Mouse (Mus musculus) Patski (cell line): ENCODE results near the gene Hcfc2. TPM values are rescaled to one million over a fixed set of nuclear protein-coding genes. Genes with fewer than 3 reads are reported as not detected.

Source experiments
- ATAC-seq: fragments of 100-300 bp; one replicate; pipeline ENCODE4 v1.8.0; 2021
- CTCF ChIA-PET: fragments of 350-600 bp; sonication (Branson Sonifier 250); formaldehyde crosslinking; loops from one replicate; lab custom pipeline; 2022; ENCODE audit warnings: inconsistent platforms; lab: Charles Lee
- POLR2A ChIA-PET: fragments of 350-600 bp; sonication (Branson Sonifier 250); formaldehyde crosslinking; loops from one replicate; lab custom pipeline; 2022; ENCODE audit warnings: antibody characterized with exemption, inconsistent platforms; lab: Charles Lee
- DNase-seq: peaks from one replicate; pipeline ENCODE4 v3.0.0-alpha.2; 2011; ENCODE audit warnings: low read depth, low spot score
- H3K27me3 ChIP-seq: fragments of 371-371 bp; one replicate; pipeline ENCODE4 v1.5.1; 2021
- CTCF ChIP-seq: fragments of 100-300 bp; IDR thresholded peaks from one replicate; pipeline ENCODE4 v1.5.1; 2021
- in situ Hi-C: fragments of 300-500 bp; cut with MboI; formaldehyde crosslinking; loops from 3 replicates; pipeline ENCODE4 v1.11.1; 2018; ENCODE audit warnings: low pct_unique_long_range_greater_than_20kb, mixed read lengths
- polyA plus RNA-seq: library from polyadenylated mRNA; unstranded; gene quantifications from one replicate; pipeline ENCODE4 v1.2.3, GENCODE M21; 2021

The Hcfc2 gene
- polyA plus RNA-seq, 1 experiment from 2014 or later: 22.4 TPM

DNA sequence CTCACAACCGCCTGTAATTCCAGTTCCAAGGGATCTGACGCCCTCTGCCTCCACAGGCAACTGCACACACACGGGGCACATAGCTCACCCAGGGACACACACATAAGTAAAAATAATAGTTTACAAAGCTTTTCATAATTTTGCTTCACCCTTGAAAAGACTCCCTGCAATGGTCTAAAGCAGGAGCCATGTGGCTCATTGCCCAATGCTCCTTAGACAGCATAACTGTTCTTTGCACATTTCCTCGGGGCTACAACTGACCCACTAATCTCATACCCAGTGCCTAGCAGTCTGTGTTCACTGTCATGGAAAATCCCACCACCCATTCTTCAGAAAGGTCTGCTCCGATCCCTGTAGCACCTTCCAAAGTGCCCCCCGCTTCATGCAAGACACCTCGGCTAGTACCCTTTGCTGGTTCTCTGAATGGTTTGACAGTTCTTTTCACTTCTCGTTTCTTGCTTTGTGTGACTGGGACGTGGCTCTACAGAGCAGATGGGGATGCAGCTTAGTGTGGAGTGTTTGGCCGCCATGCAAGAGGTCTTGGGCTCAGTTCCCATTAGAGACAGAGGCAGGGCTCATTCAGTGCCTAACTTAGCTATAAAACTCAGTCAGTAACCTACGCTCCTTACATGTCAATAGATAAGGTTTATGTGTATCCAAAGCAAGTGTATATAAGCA, 59.4 kb downstream of the Hcfc2 start:
- ChIA-PET POLR2A (interaction anchor here (0.7 to 1.4 kb wide), 2 partner anchors 26 to 464 kb away, joined by 3 read pairs; no protein-coding TSS in a partner anchor), CTCF (interaction anchor here (1.2 kb wide), 1 partner anchor 15 kb away, joined by 3 read pairs; no protein-coding TSS in a partner anchor)
- TF ChIP-seq CTCF: no peak
- no peak for ATAC-seq
- DNase-seq: no peak
- no peaks in the 10 kb centered on the region for H3K27me3 ChIP-seq
- in situ Hi-C loops: no loop called here

GRCm38 (mm10) chr10:82756466-82756865, 60.5 kb downstream of the Hcfc2 start:
- no peak for TF ChIP-seq CTCF
- ChIA-PET CTCF (interaction anchor here (0.7 kb wide), 1 partner anchor 46 kb away, joined by 4 read pairs; no protein-coding TSS in a partner anchor), POLR2A (interaction anchor here (0.7 kb wide), 1 partner anchor 465 kb away, joined by 3 read pairs; no protein-coding TSS in a partner anchor)
- H3K27me3 ChIP-seq: no peaks in the 10 kb centered on the region
- DNase-seq (no peak), ATAC-seq (no peak)
- in situ Hi-C loops: no loop called here

DNA sequence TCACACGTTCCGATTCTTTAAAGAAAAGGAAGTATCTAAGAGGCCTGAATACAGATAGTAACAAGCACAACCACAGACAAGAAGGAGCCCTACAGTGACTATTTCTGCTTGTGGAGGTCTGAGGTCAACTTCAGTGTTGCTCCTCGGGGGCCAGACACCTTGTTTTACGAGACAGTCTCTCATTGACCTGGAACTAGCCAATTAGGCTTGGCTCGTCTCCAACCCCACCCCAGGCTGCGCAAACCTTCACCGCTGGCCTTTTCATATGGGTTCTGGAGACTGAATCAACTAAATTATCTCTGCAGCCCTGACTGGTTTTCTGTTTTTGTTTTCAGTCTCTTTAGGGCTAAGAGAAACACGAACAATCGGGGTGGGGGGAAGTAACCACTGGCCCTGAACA, 61.4 kb downstream of the Hcfc2 start:
- H3K27me3 ChIP-seq: no peaks in the 10 kb centered on the region
- TF ChIP-seq CTCF: no peak
- in situ Hi-C loops: no loop called here
- ChIA-PET POLR2A (no interaction called here), CTCF (no interaction called here)
- ATAC-seq (no peak), DNase-seq (no peak)

DNA sequence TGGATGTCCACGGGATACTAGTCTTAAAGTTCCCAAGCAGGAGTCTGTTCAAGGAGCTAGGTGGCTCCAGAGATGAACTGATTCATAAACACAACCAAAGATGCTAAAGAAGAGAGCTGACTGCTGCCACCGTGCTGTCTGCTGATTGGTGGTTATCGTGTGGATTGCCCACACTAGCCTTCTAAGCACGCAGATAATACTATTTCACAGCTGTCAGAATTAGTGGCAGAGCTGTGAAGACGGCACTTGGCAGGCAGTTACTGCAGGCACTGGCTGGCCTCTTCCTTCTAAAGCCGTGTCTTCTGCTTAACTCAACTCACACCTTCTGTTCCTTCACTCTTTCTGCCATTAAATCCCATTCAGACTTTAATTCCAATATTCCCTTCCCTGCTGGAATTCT, 62.4 kb downstream of the Hcfc2 start:
- CTCF ChIA-PET: interaction anchor here (2.0 kb wide), 1 partner anchor 8 kb away, joined by 6 read pairs; no protein-coding TSS in a partner anchor
- in situ Hi-C loops: no loop called here
- no peaks in the 10 kb centered on the region for H3K27me3 ChIP-seq
- POLR2A ChIA-PET: no interaction called here
- no peak for ATAC-seq
- no peak for TF ChIP-seq CTCF
- DNase-seq: no peak

GRCm38 (mm10) chr10:82758878-82759277, 62.9 kb downstream of the Hcfc2 start:
- no peak for TF ChIP-seq CTCF
- ATAC-seq (no peak), DNase-seq (no peak)
- ChIA-PET CTCF (interaction anchor here (2.0 kb wide), 1 partner anchor 8 kb away, joined by 6 read pairs; no protein-coding TSS in a partner anchor), POLR2A (no interaction called here)
- in situ Hi-C loops: no loop called here
- H3K27me3 ChIP-seq: no peaks in the 10 kb centered on the region

- no peak for DNase-seq
- no peak for TF ChIP-seq CTCF
- POLR2A ChIA-PET: no interaction called here
- CTCF ChIA-PET: interaction anchor here (2.0 kb wide), 1 partner anchor 9 kb away, joined by 6 read pairs; no protein-coding TSS in a partner anchor
- no peaks in the 10 kb centered on the region for H3K27me3 ChIP-seq
- in situ Hi-C loops: no loop called here
- no peak for ATAC-seq
Observed at GRCm38 (mm10) chr10:82759706-82760105, 63.7 kb downstream of the Hcfc2 start.

DNA sequence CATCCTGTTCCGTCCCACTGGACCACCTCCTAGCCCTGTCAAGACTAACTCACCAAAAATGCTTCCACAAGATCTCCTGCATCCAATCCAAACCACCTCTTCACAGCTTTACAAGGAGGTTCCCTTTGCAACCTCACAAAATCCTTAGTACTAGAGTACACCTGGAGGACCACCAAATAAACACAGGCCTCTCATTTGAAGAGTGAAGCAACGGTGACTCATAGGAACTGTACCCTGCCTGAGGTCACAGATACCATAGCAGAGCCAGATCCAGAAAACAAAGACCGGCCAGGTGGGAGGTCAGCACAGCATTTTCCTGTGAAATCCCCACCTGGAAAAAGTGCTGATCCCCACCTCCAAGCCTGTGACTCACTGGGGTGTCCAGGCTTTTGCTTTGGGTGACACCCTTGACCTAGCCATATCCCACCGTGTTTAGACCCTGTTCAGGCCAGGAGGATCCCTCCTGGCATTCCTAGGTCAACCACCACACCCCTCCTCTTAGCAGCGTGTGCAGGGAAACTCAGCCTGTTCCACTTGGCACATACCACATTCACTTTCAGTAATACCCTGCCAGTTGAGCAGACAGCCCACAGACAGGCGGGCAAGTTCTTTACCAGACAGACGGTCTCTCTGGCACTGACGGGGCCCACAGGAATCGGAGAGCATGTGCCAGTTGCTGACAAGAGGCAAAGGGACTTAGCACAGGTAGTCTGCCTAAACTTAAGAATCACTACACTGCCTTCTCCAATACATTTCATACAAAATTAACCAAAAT, 65.3 kb downstream of the Hcfc2 start:
- ATAC-seq (no peak), DNase-seq (no peak)
- in situ Hi-C loops: no loop called here
- TF ChIP-seq CTCF: no peak
- ChIA-PET POLR2A (interaction anchor here (0.8 kb wide), 1 partner anchor 134 kb away, joined by 3 read pairs; no protein-coding TSS in a partner anchor), CTCF (no interaction called here)
- H3K27me3 ChIP-seq: no peaks in the 10 kb centered on the region

GRCm38 (mm10) chr10:82762756-82763681, 67.1 kb downstream of the Hcfc2 start:
- DNase-seq (no peak), ATAC-seq (peak; percentile 24)
- in situ Hi-C loops: no loop called here
- ChIA-PET CTCF (no interaction called here), POLR2A (no interaction called here)
- no peak for TF ChIP-seq CTCF
- H3K27me3 ChIP-seq: no peaks in the 10 kb centered on the region

GRCm38 (mm10) chr10:82763840-82764631, 68.1 kb downstream of the Hcfc2 start, which contains the start of gene Nfyb:
Gene Nfyb, minus strand, starts transcription at chr10:82764144.
- ChIA-PET POLR2A (interaction anchor here (0.6 to 0.7 kb wide), 2 partner anchors 10 to 31 kb away, joined by 3 read pairs; no protein-coding TSS in a partner anchor), CTCF (no interaction called here)
- ATAC-seq (peak; percentile 98), DNase-seq (peak; percentile 88)
- in situ Hi-C loops: no loop called here
- no peak for TF ChIP-seq CTCF
- no peaks in the 10 kb centered on the region for H3K27me3 ChIP-seq
